Mouse (Mus musculus) E14TG2a.4 (cell line): Measurements from ENCODE around the gene Ube4b.

Source experiments
- H3K27me3 ChIP-seq: 2 replicates; pipeline ENCODE4 v1.6.1; 2014; ENCODE audit warnings: low read length, control low read depth; ENCODE audit not compliant: insufficient read depth
- H3K36me3 ChIP-seq: 2 replicates; pipeline ENCODE4 v1.6.1; 2014; ENCODE audit warnings: low read length, control low read depth; ENCODE audit not compliant: insufficient read depth
- H3K4me1 ChIP-seq: replicated peaks from 2 replicates; pipeline ENCODE4 v1.6.1; 2014; ENCODE audit warnings: low read depth, low read length, control low read depth
- H3K4me3 ChIP-seq: replicated peaks from 2 replicates; pipeline ENCODE4 v1.5.1; 2014; ENCODE audit warnings: mild to moderate bottlenecking, low read length
- H3K9me3 ChIP-seq: 2 replicates; pipeline ENCODE4 v1.6.1; 2014; ENCODE audit warnings: low read length, control low read depth
- CTCF ChIP-seq: conservative IDR thresholded peaks from 2 replicates; pipeline ENCODE4 v1.5.1; 2014; ENCODE audit warnings: low read length
- NANOG ChIP-seq: IDR thresholded peaks from 2 replicates; pipeline ENCODE4 v1.6.1; 2014; ENCODE audit warnings: borderline replicate concordance, low read length, mixed read lengths
- POU5F1 ChIP-seq: IDR thresholded peaks from 2 replicates; pipeline ENCODE4 v1.6.1; 2014; ENCODE audit warnings: low read length, borderline replicate concordance

Ube4b gene

GRCm38 (mm10) chr4:149314275-149314837 is 112.2 kb downstream of the Ube4b start:
- Histone ChIP-seq H3K36me3 (no peaks in the 10 kb centered on the region), H3K27me3 (peaks cover 2% of the 10 kb centered on the region), H3K9me3 (no peaks in the 10 kb centered on the region), H3K4me3 (no peak overlapping the region), H3K4me1 (no peaks in the 10 kb centered on the region; the same call in 1 of the 2 replicates)
- TF ChIP-seq NANOG (no peak), POU5F1 (no peak), CTCF (no peak)

GRCm38 (mm10) chr4:149313558-149314253 is 112.8 kb downstream of the Ube4b start:
- Histone ChIP-seq H3K4me3 (no peak overlapping the region), H3K27me3 (peaks cover 8% of the 10 kb centered on the region), H3K36me3 (no peaks in the 10 kb centered on the region), H3K4me1 (peaks cover under 1% of the 10 kb centered on the region; the same call in 1 of the 2 replicates), H3K9me3 (no peaks in the 10 kb centered on the region)
- no peak for TF ChIP-seq CTCF
- no peak for TF ChIP-seq POU5F1
- no peak for TF ChIP-seq NANOG

DNA sequence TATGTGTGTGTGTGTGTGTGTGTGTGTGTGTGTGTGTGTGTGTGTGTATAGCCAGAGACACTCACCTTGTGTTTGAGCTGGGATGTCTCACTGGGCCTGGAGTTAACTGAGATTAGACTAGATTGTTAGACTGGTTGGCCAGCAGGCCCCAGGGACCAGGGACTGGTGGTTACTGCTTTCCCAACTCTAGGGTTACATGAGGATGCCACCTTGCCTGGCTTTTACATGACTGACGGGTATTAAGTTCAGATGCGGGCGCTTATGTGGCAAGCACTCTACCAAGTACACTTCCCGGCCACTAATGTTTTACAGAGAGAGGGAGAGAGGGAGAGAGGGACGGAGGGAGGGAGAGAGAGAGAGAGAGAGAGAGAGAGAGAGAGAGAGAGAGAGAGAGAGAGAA is 114.6 kb downstream of the Ube4b start:
- peaks cover 7% of the 10 kb centered on the region; the same call in 1 of the 2 replicates for H3K4me1 ChIP-seq
- no peaks in the 10 kb centered on the region for H3K36me3 ChIP-seq
- no peaks in the 10 kb centered on the region for H3K9me3 ChIP-seq
- TF ChIP-seq NANOG = no peak
- TF ChIP-seq POU5F1 = no peak
- TF ChIP-seq CTCF = no peak
- no peak overlapping the region for H3K4me3 ChIP-seq
- peaks cover 8% of the 10 kb centered on the region for H3K27me3 ChIP-seq

DNA sequence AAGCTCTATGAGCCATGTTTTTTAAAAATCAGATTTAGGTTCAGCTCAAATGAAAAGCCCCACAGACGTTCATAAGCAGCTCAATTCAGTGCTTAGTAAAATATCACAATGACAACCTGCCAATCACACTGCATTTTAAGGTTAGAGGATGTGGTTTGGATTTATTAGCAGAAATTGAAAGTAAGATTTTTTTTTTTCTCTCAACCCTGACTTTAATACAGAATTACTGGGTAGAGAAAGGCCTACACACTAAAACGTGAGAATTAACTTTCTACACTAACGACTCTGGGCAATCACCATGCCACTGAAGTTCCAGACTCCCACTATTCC is 118.1 kb downstream of the Ube4b start:
- peak overlapping the region; percentile 93 for H3K4me3 ChIP-seq
- no peaks in the 10 kb centered on the region for H3K36me3 ChIP-seq
- peaks cover 18% of the 10 kb centered on the region for H3K4me1 ChIP-seq
- H3K9me3 ChIP-seq = no peaks in the 10 kb centered on the region
- H3K27me3 ChIP-seq = peaks cover 17% of the 10 kb centered on the region
- TF ChIP-seq NANOG (no peak), POU5F1 (no peak), CTCF (no peak)

DNA sequence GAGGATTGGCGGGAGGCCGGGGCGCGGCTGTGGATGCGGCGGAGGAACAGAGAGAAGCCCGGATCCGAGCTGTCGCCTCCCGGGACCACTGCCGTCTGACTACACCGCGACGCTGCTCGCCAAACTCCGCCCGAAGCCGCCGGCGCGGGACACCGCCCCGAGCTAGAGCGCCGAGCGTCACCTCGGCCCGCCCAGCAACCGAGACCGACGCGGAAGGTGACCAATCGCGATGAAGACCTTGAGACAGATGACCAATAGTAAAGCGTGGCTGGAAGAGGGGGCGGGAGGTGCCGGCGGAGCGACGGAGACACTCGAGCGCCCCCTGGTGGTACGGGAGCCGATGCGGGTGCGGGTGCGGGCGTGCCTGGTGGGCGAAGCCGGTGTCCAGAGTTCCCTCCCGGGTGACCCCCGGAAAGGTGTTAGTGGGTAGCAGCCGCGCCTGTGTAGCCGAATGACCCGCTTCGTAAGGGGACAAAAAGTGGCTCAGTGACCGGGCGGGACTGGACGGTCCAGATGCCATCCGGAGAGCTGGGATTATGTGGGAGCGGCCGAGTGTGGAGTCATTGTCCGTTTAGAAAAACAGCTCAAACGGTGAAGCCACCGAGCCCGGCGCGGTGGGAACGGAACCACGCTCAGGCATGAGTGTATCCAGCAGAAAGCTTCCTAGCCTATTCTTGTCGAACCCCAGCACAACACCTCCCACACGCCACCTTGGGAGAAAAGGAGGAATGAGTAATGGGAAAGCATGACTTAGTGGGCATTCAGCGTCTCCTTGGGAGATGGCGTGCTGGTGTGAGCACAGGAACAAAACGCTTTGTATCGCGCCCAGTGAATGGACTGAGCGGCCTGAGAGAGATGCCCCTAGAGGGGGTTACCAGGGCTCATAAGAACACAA is 118.7 kb downstream of the Ube4b start, which contains the start of gene Kif1b:
Gene Kif1b, minus strand, starts transcription at position 98 of the 895 bp plus-strand sequence.
- Histone ChIP-seq H3K27me3 (peaks cover 17% of the 10 kb centered on the region), H3K4me1 (peaks cover 23% of the 10 kb centered on the region), H3K9me3 (no peaks in the 10 kb centered on the region), H3K36me3 (no peaks in the 10 kb centered on the region), H3K4me3 (peak within 1 kb of the TSS; percentile 93)
- TF ChIP-seq POU5F1 (no peak), NANOG (no peak), CTCF (peak; percentile 28)

- H3K36me3 ChIP-seq = no peaks in the 10 kb centered on the region
- peak overlapping the region; percentile 93 for H3K4me3 ChIP-seq
- H3K9me3 ChIP-seq = no peaks in the 10 kb centered on the region
- H3K27me3 ChIP-seq = peaks cover 17% of the 10 kb centered on the region
- TF ChIP-seq POU5F1 (no peak), CTCF (no peak), NANOG (no peak)
- peaks cover 31% of the 10 kb centered on the region for H3K4me1 ChIP-seq
These were observed 119.6 kb downstream of the Ube4b start for GRCm38 (mm10) chr4:149306712-149307595.

DNA sequence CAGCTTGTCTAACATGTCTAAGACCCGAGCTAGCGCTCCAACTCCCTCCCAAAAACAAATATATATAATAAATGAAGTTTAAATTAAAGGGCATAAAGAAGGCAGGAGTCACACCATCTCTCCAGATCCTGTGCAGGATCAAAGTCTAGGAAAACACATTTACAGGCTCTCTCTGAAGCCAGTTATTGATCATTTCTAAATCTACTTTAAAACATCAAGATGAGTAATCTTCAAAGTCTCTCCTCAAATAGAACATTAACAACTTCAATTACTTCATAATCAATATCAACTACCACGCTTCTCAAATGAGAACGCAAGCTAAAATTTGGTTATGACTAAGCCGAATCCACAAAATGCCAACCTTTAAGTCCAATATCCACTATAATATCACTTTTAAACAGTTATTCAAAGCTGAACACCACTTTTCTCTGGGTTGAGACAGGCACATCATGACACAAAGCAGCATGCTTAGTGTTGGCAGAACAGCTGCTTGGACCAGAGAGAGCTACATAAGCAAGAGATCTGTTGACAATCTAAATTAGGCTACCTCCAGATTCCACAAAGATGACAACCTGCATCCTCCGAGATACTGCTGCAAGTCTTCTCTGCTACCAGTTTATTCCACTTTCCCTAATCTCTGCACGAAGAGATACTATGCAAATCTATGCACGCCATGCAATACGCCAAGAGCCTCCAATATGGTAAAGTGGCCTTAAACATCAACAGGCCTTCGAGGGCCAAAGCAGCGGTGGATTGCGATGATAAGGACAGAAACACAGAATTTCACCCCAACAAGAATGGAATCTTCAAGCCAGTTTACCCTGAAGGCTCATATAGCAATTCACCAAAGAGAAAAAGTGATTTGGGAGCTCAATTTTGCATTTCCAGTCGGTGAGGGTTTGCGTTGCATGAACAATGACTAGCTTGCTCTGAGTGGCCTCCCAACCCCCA is 120.5 kb downstream of the Ube4b start:
- H3K27me3 ChIP-seq = peaks cover 17% of the 10 kb centered on the region
- no peaks in the 10 kb centered on the region for H3K9me3 ChIP-seq
- peaks cover 39% of the 10 kb centered on the region for H3K4me1 ChIP-seq
- TF ChIP-seq CTCF = no peak
- H3K4me3 ChIP-seq = peak overlapping the region; percentile 93
- H3K36me3 ChIP-seq = no peaks in the 10 kb centered on the region
